Mouse (Mus musculus) liver, postnatal 0 days (tissue): ENCODE measurements around the gene Add3. TPM values are rescaled to one million over a fixed set of nuclear protein-coding genes. Genes with fewer than 3 reads are reported as not detected.

Experiments used
- ATAC-seq: fragments of 200-750 bp; cut with Nextera tagmentation; 2 replicates; pipeline ENCODE4 v1.8.0; 2017; ENCODE audit warnings: mild to moderate bottlenecking, moderate library complexity
- DNase-seq: peaks from one replicate; pipeline ENCODE4 v3.0.0-alpha.2; 2016
- H3K27ac ChIP-seq: fragments of 300-500 bp; sonication (generic); 2 replicates; pipeline ENCODE4 v1.5.1; 2014; ENCODE audit warnings: antibody characterized with exemption, moderate library complexity, mild to moderate bottlenecking, low read depth
- H3K27me3 ChIP-seq: fragments of 300-500 bp; sonication (generic); 2 replicates; pipeline ENCODE4 v1.6.1; 2014; ENCODE audit warnings: low read length, control low read depth, mixed read lengths; ENCODE audit not compliant: insufficient read depth
- H3K36me3 ChIP-seq: fragments of 300-500 bp; sonication (generic); replicated peaks from 2 replicates; pipeline ENCODE4 v1.6.1; 2014; ENCODE audit warnings: mild to moderate bottlenecking, control low read depth, low read length, moderate library complexity, mixed read lengths; ENCODE audit not compliant: insufficient read depth
- H3K4me1 ChIP-seq: fragments of 300-500 bp; sonication (generic); 2 replicates; pipeline ENCODE4 v1.6.1; 2014; ENCODE audit warnings: antibody characterized with exemption, mild to moderate bottlenecking, control low read depth; ENCODE audit not compliant: insufficient read depth
- H3K4me2 ChIP-seq: fragments of 300-500 bp; sonication (generic); 2 replicates; pipeline ENCODE4 v1.6.1; 2014; ENCODE audit warnings: low read depth, mild to moderate bottlenecking, low read length, moderate library complexity, mixed read lengths
- H3K4me3 ChIP-seq: fragments of 300-500 bp; sonication (generic); 2 replicates; pipeline ENCODE4 v1.5.1; 2014; ENCODE audit warnings: low read depth, low read length
- H3K9ac ChIP-seq: fragments of 300-500 bp; sonication (generic); replicated peaks from 2 replicates; pipeline ENCODE4 v1.6.1; 2014; ENCODE audit warnings: mild to moderate bottlenecking, moderate library complexity
- H3K9me3 ChIP-seq: fragments of 300-500 bp; sonication (generic); 2 replicates; pipeline ENCODE4 v1.6.1; 2016; ENCODE audit warnings: mild to moderate bottlenecking, control low read depth, low read length, mixed read lengths
- CTCF ChIP-seq: sonication (generic); IDR thresholded peaks from 2 replicates; pipeline ENCODE4 v1.5.1; 2016; ENCODE audit warnings: antibody characterized with exemption, low read depth
- EP300 ChIP-seq: IDR thresholded peaks from 2 replicates; pipeline ENCODE4 v1.6.1; 2016; ENCODE audit warnings: antibody characterized with exemption, low read depth, mild to moderate bottlenecking
- WGBS: fragments of 180-500 bp; shearing (Covaris S2); extraction: QIAGEN DNeasy Blood & Tissue Kit; methylation state at CpG from one replicate; pipeline ENCODE4 v1.1.7; 2014; ENCODE audit not compliant: insufficient replicate concordance; 5-methylcytosine and 5-hydroxymethylcytosine counted together
- polyA plus RNA-seq: library from polyadenylated mRNA; unstranded; fragments of >200 nt; fragmentation: Nextera tagmentation; extraction: Ambion mirVana; gene quantifications from 2 replicates; pipeline ENCODE4 v1.2.1, GENCODE M21; 2015

The Add3 gene
- polyA plus RNA-seq, 1 experiment from 2014 or later = 21.4 TPM

GRCm38 (mm10) chr19:53263859-53264733 is 123.9 kb downstream of the Add3 start:
- H3K4me2 ChIP-seq = 0 out of 2 replicates have a peak overlapping the region, but pooled peaks have one; percentile 23
- H3K9ac ChIP-seq = no peak overlapping the region
- no peak overlapping the region for H3K4me3 ChIP-seq
- H3K36me3 ChIP-seq = no peaks in the 10 kb centered on the region
- 30% methylated on average over 22 of the region's 23 CpGs for WGBS
- H3K27ac ChIP-seq = no peak overlapping the region
- no peak for ATAC-seq
- TF ChIP-seq CTCF (no peak), EP300 (no peak)
- H3K4me1 ChIP-seq = peaks cover 16% of the 10 kb centered on the region
- no peak for DNase-seq
- no peaks in the 10 kb centered on the region for H3K9me3 ChIP-seq
- no peaks in the 10 kb centered on the region for H3K27me3 ChIP-seq

GRCm38 (mm10) chr19:53264821-53265727 is 124.8 kb downstream of the Add3 start:
- H3K4me2 ChIP-seq = no peak overlapping the region
- ATAC-seq (no peak), DNase-seq (no peak)
- TF ChIP-seq EP300 = no peak
- TF ChIP-seq CTCF = no peak
- WGBS = 57% methylated on average over 12 of the region's 12 CpGs
- H3K4me1 ChIP-seq = peaks cover 6% of the 10 kb centered on the region
- no peaks in the 10 kb centered on the region for H3K9me3 ChIP-seq
- no peak overlapping the region for H3K4me3 ChIP-seq
- H3K27ac ChIP-seq = no peak overlapping the region
- no peaks in the 10 kb centered on the region for H3K27me3 ChIP-seq
- H3K36me3 ChIP-seq = no peaks in the 10 kb centered on the region
- H3K9ac ChIP-seq = no peak overlapping the region

GRCm38 (mm10) chr19:53267305-53267704 is 127.1 kb downstream of the Add3 start:
- TF ChIP-seq CTCF = no peak
- ATAC-seq (no peak), DNase-seq (no peak)
- no peak overlapping the region for H3K9ac ChIP-seq
- no peak overlapping the region for H3K4me2 ChIP-seq
- H3K27me3 ChIP-seq = no peaks in the 10 kb centered on the region
- no peak overlapping the region for H3K27ac ChIP-seq
- WGBS = 78% methylated on average over 9 of the region's 9 CpGs
- no peaks in the 10 kb centered on the region for H3K4me1 ChIP-seq
- no peak overlapping the region for H3K4me3 ChIP-seq
- no peaks in the 10 kb centered on the region for H3K36me3 ChIP-seq
- no peaks in the 10 kb centered on the region for H3K9me3 ChIP-seq

GRCm38 (mm10) chr19:53273055-53273722 is 132.9 kb downstream of the Add3 start:
- ATAC-seq (peak; percentile 63), DNase-seq (peak; percentile 40)
- no peak overlapping the region for H3K27ac ChIP-seq
- H3K4me2 ChIP-seq = no peak overlapping the region
- H3K9me3 ChIP-seq = no peaks in the 10 kb centered on the region
- no peaks in the 10 kb centered on the region for H3K36me3 ChIP-seq
- 76% methylated on average over 17 of the region's 17 CpGs for WGBS
- no peak overlapping the region for H3K9ac ChIP-seq
- TF ChIP-seq EP300 (no peak), CTCF (no peak)
- no peak overlapping the region for H3K4me3 ChIP-seq
- H3K4me1 ChIP-seq = peaks cover 9% of the 10 kb centered on the region
- no peaks in the 10 kb centered on the region for H3K27me3 ChIP-seq

GRCm38 (mm10) chr19:53273781-53274428 is 133.7 kb downstream of the Add3 start:
- no peak for DNase-seq
- Histone ChIP-seq H3K9ac (no peak overlapping the region), H3K4me1 (peaks cover 9% of the 10 kb centered on the region), H3K27me3 (no peaks in the 10 kb centered on the region), H3K4me3 (no peak overlapping the region), H3K4me2 (no peak overlapping the region), H3K27ac (no peak overlapping the region), H3K9me3 (no peaks in the 10 kb centered on the region), H3K36me3 (no peaks in the 10 kb centered on the region)
- TF ChIP-seq EP300 (no peak), CTCF (no peak)
- 68% methylated on average over 23 of the region's 23 CpGs for WGBS
- peak; percentile 39; the same call in 1 of the 2 replicates for ATAC-seq
